Mouse (Mus musculus) heart, adult 9 months (tissue): ENCODE measurements around the gene Erv3.

Experiments
- DNase-seq, 2 experiments: peaks; one replicate each; pipeline ENCODE4 v3.0.0; 2022; ENCODE audit warnings: low spot score in 2 of 2

Erv3 gene

GRCm38 (mm10) chr2:131825498-131825897, 34.0 kb downstream of the Erv3 start:
- DNase-seq = no peak

DNA sequence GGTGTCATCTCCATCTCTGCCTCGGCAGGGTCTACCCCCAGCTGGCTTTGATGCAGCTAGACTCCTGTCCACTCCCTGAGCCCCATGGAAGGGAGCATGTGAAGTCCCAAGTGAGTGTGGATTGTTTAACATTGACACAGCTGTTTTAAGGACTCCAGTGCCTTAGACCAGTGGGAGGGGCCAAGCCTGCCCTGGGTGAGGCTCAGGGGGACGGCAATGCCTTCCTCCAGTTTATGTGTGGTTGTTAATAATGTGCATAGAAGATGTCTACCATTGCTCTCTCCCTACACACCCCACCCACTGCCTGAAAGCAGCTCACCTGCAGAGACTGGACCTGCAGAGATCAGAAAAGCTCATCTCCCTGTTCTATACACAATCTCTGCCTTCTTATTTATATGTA, 35.6 kb downstream of the Erv3 start:
- DNase-seq = no peak

GRCm38 (mm10) chr2:131822492-131822891, 37.1 kb downstream of the Erv3 start:
- DNase-seq = no peak

DNA sequence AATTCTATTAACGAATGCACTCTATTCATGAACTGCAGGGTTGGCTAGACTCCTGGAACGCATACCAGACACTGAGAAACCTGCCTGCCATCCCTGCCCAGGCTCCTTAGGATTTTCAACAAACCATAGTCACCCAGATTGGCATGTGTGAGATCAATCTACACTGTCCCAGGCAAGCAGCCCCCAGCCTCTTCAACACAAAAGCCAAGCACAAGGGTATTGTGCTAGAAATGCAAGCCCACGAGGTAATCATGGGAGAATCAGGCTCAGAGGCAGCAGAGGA, 37.9 kb downstream of the Erv3 start:
- DNase-seq = no peak

GRCm38 (mm10) chr2:131820932-131821707, 38.4 kb downstream of the Erv3 start:
- DNase-seq = peak; percentile 35 to 65

DNA sequence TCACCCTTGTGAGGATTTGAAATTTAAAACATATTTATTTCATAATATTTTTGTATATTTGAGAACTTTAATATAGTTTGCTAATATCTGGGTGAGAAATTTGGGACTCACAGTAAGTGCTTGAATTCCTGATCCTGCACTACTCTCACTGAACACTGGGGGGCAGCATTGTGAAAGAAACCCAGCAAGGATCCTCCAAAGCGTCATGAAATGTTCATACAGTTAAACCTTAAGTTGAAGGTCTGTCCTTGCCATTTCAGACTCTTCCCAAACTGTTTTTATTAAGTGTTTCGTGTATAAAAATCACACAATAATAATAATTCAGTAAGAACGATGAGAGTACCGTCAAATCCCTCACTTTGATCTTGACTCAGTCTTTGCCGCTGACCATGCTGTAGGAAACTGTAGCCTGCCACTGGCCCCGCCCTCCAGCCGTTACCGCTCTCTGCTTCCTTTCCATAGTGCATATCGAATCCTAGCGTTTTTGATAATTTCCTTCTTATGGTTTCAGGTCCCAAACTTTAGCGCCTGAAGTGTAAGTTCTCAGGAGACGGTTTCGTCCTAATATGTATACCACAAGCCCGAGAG, 39.4 kb downstream of the Erv3 start:
- DNase-seq = peak; percentile 30 to 78

- DNase-seq = no peak
Observed at GRCm38 (mm10) chr2:131814327-131814726, 45.2 kb downstream of the Erv3 start.

GRCm38 (mm10) chr2:131813437-131813836, 46.1 kb downstream of the Erv3 start:
- no peak for DNase-seq

DNA sequence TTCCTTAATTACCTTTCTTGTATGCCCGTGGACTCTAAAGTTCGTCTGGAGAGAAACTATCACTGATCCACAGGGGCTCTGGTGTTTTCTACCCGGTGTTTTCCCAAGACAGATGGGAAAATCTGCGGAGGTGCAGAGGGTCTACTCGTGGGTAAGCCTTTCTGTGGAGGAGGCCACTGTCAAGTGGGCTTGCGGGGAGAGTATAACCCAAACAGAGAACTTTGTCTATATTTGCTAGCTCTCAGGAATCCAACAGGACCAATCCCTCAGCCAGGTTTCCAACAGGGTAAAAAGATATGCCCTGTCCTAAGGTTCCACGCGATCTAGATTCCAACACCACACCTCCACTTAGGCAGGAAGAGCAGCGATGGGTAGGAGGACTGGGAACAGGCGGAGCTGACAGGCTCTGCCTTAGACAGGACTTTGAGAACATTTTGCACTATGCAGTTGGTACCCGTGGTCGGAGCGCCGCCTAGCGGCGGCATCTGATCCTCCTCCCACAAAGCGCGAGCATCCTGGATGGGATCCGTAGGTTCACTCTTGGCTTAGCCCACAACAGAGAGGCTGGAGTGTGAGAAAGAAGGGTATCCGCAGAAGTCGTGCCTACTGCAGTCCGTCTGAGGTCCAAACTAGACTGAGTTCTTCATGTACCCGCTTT, 46.9 kb downstream of the Erv3 start:
- DNase-seq = peak in 1 of 2 experiments; percentile 40

DNA sequence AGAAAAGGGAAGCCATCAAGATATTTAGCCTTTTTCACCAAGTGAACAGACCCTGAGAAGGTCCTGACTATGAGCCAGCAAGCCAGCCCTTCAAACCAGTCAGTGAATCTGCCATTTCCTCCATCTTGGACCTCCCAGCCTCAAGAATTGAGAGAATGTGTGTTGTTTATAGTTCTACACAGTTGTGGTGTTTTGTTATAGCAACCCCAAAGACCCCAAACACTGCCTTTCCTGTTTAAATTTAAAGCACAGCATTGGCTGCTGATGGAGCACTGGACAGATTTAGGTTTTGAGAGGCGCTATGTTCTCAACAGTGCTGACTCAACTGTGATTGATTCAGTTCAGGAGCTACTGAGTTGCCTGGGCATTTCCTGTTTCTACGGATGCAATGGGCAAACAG, 47.9 kb downstream of the Erv3 start:
- DNase-seq = no peak

GRCm38 (mm10) chr2:131808856-131809255, 50.7 kb downstream of the Erv3 start:
- DNase-seq = no peak

DNA sequence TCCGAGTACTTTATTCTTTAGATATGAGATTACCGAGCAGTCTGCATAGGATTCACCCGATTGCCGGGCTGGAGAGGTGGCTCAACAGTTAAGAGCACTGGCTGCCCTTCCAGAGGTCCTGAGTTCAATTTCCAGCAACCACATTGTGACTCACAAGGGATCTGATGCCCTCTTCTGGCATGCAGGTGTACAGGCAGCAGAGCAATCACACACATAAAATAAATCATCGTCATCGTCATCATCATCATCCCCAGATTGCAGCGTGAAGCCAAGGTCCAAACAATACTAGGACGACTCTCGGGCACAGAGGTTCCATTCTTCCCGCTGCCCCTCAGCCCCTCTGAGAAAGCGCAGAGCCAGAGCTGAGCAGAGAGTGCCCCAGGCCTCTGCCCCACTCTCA, 51.9 kb downstream of the Erv3 start:
- no peak for DNase-seq

DNA sequence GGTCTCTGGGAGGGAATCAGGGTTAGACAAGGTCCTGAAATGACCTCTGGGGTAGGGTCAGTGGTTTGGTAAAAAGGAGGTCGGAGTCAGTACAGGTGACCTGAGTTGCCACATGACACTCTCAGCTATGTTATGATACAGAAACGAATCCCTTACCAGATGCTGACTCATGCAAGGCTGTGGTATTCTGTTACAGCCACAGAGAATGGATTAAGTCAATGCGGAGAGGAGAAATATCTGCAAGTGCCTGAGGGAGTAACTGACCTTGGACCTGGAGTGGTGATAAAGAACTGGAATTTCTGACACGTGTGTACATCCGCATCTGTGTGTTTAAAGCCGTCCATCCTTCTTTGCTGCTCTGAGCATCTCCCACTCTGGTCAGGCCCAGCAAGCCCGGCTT, 52.7 kb downstream of the Erv3 start:
- no peak for DNase-seq

DNA sequence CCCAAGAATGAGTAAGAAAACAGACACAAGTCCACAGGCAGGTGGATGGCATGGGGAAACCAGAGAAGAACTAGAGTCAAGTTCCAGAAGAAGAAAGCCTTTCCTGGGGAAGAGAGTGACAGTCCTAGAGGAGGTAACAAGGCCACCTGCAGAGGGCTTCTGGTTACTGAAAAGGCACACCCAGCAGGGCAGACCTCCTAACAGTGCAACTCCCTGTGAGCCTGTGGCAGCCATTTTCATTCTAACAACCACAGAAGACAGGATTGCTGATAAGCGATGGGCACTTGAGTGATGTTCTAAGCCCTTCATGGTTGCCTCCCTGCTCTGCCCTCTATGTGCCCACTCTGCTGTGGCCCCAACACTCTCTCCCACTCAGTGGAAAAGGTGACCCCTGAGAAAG, 54.2 kb downstream of the Erv3 start:
- DNase-seq = no peak

GRCm38 (mm10) chr2:131803801-131804200, 55.7 kb downstream of the Erv3 start:
- no peak for DNase-seq
